Mouse (Mus musculus) central nervous system, embryonic 14 days (tissue): ENCODE results near the gene Klk6. TPM values are rescaled to one million over a fixed set of nuclear protein-coding genes. Genes with fewer than 3 reads are reported as not detected.

Experiments
- polyA plus RNA-seq: library from polyadenylated mRNA; depleted of rRNA; stranded (reverse); fragments of >200 nt; gene quantifications from 2 replicates; pipeline ENCODE4 v1.2.3, GENCODE M21; 2012; rRNA removed

Gene Klk6
- not detected in 2 replicates for polyA plus RNA-seq

GRCm38 (mm10) chr7:43824199-43824598 lies at the start of gene Klk6:
Klk6 (plus strand) TSS chr7:43824499.

DNA sequence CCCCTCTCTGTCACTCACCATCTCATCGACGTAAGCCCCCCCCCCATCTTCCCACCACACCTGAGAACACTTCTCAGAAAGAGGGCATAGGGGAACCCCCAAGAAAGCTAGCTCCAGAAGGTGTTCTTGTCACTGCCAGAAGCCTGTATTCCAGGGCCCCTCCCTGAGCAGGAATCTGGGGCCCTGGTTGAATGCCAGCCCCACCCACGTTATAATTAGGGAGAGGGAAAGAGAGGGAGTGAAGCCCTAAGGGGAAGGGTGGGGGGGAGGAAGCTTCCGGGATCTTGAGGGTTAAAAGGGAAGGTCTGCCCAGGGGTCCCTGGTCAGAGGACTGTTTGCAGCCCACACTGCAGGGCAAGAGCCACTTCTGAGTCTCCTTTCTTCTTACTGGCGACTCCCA lies 43.6 kb upstream of the Klk6 start, which contains the start of gene Klk10:
TSS of gene Klk10 (plus strand) at position 290 of the 400 bp plus-strand sequence.

DNA sequence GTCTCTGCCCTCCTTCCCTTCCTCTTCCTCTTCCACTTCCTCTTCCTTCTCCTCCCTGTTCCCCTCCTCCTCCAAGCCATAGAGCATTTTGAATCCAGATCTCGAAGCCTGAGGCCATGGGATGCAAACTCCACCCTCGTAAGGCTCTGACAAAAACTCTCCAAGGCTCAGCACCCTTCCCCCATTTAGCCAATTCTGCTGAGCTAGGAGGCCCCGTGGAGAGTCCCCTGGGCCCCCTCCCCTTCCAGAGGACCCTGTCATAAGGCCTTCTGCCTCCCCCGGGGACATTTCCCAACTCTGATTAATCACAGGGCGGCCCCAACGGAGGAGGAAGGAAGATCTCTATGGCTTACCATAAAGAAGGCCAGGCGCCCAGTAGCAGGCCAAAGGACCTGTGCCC lies 32.7 kb upstream of the Klk6 start, which contains the start of gene Klk9:
TSS of gene Klk9 (plus strand) at position 301 of the 400 bp plus-strand sequence.

GRCm38 (mm10) chr7:43797333-43797769 lies 26.9 kb upstream of the Klk6 start, which contains the start of gene Klk8:
Klk8 (plus strand) TSS chr7:43797577.

DNA sequence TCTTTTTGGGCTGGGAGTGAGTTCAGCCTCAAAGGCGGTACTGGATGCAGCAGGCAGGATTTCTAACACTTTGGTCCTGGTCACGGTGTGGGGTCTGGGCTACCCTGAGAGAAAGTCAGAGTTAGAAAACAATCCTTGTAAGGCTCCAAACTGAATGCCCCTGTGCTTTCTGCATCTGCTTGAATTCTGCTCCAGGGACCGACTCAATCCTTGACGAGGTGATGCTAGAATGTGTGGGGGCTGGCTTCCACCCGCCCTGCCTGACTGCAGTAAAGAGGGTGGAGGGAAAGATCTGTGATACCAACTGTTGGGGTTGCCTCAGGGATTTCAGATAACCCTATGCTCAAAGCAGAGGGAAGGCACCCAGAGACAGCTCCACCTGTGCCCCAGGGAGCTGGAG lies 13.3 kb upstream of the Klk6 start, which contains the start of gene Klk7:
TSS of gene Klk7 (plus strand) at position 301 of the 400 bp plus-strand sequence.

GRCm38 (mm10) chr7:43841701-43842100 lies 17.4 kb downstream of the Klk6 start, which contains the start of gene Klk5:
Klk5 (plus strand) TSS chr7:43841971.

GRCm38 (mm10) chr7:43880912-43881311 lies 56.6 kb downstream of the Klk6 start, which contains the start of gene Klk4:
Klk4 (plus strand) TSS chr7:43881160.

Other genes with a start within 250 kb of the Klk6 start
- gene Zfp719, start 244.9 kb upstream of the Klk6 start, polyA plus RNA-seq: 5.6 and 7.6 TPM in 2 replicates
- gene Zfp819, start 217.3 kb upstream of the Klk6 start, polyA plus RNA-seq: 0.29 and 0.45 TPM in 2 replicates
- 0.04 TPM in 1 of 2 replicates, not detected in the other for gene Ceacam18, start 189.8 kb upstream of the Klk6 start, polyA plus RNA-seq
- gene Siglece, start 164.3 kb upstream of the Klk6 start, polyA plus RNA-seq: 0.37 and 0.43 TPM in 2 replicates
- 20.2 and 24.4 TPM in 2 replicates for gene Ctu1, start 152.5 kb upstream of the Klk6 start, polyA plus RNA-seq
- 0.10 and 0.16 TPM in 2 replicates for gene Klk14, start 134.1 kb upstream of the Klk6 start, polyA plus RNA-seq
- 0.09 TPM in 1 of 2 replicates, not detected in the other for gene Klk13, start 111.9 kb upstream of the Klk6 start, polyA plus RNA-seq
- gene Klk12, start 55.6 kb upstream of the Klk6 start, polyA plus RNA-seq: not detected in 2 replicates
- gene Klk11, start 49.9 kb upstream of the Klk6 start, polyA plus RNA-seq: 0.23 TPM in 1 of 2 replicates, not detected in the other
- 0.15 and 0.91 TPM in 2 replicates for gene Klk10, start 43.5 kb upstream of the Klk6 start, polyA plus RNA-seq
- gene Klk9, start 32.6 kb upstream of the Klk6 start, polyA plus RNA-seq: 0.09 TPM in 1 of 2 replicates, not detected in the other
- 5.6 and 7.1 TPM in 2 replicates for gene Klk8, start 26.9 kb upstream of the Klk6 start, polyA plus RNA-seq
- 0.04 and 0.05 TPM in 2 replicates for gene Klk7, start 13.2 kb upstream of the Klk6 start, polyA plus RNA-seq
- not detected in 2 replicates for gene Klk5, start 17.5 kb downstream of the Klk6 start, polyA plus RNA-seq
- 0.33 and 0.58 TPM in 2 replicates for gene Klk4, start 56.7 kb downstream of the Klk6 start, polyA plus RNA-seq
- gene Klk15, start 109.2 kb downstream of the Klk6 start, polyA plus RNA-seq: not detected in 2 replicates
- not detected in 2 replicates for gene Klk1b8, start 126.2 kb downstream of the Klk6 start, polyA plus RNA-seq
- gene Klk1b1, start 142.3 kb downstream of the Klk6 start, polyA plus RNA-seq: not detected in 2 replicates
- not detected in 2 replicates for gene Klk1b9, start 151.6 kb downstream of the Klk6 start, polyA plus RNA-seq
- gene Klk1b11, start 171.4 kb downstream of the Klk6 start, polyA plus RNA-seq: not detected in 2 replicates
- gene Klk1b26, start 187.7 kb downstream of the Klk6 start, polyA plus RNA-seq: 0.06 TPM in 1 of 2 replicates, not detected in the other
- gene Klk1b27, start 227.8 kb downstream of the Klk6 start, polyA plus RNA-seq: not detected in 2 replicates